Mouse (Mus musculus): Measurements from ENCODE around the gene Relt.

The Relt gene

GRCm38 (mm10) chr7:100805391-100805790, 57.9 kb downstream of the Relt start:
- no peak for DNase-seq (ENCODE audit: low read depth in 2 of 2, low spot score in 2 of 2)

DNA sequence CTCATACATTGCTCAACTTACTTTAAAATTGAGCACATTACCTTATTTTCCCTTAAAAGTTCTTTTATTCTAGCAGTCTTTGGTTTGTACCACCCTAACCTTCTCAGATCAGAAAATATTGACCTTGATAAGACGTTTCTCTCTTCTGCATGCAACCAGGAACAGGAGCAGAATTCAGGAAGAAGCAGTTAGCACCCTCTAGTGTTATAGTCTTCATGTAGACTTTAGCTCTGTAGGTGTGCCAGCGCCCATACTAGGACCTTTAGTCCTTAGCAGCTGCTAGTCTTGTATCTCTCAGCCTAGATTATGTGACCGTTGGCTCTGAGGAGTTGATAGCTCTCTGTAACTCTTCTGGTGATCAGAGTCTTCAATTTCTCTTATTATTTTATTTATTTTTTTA, 64.4 kb downstream of the Relt start:
- DNase-seq (ENCODE audit: low read depth in 2 of 2, low spot score in 2 of 2), result no peak
